Mouse (Mus musculus) kidney, adult 9 months (tissue): ENCODE measurements around the gene Scel.
"Not testable (repeated sequence)": the region's sequence is repeated elsewhere in the genome, so short reads cannot be mapped to it uniquely, and the experiment has no call there.

Experiments
- DNase-seq: peaks from one replicate; pipeline ENCODE4 v3.0.0; 2022

Scel gene

GRCm38 (mm10) chr14:103512802-103513472 lies at the start of gene Scel:
Gene Scel, plus strand, starts transcription at chr14:103513342.
- peak; percentile 74 for DNase-seq

- no peak for DNase-seq
These were observed 44.3 kb upstream of the Scel start for GRCm38 (mm10) chr14:103468691-103469463.

- peak; percentile 85 for DNase-seq
These were observed 43.6 kb upstream of the Scel start for GRCm38 (mm10) chr14:103469464-103470015.

- DNase-seq: no peak
These were observed 41.9 kb upstream of the Scel start for GRCm38 (mm10) chr14:103471074-103471778.

- DNase-seq: no peak
These were observed 41.2 kb upstream of the Scel start for GRCm38 (mm10) chr14:103471806-103472553.

GRCm38 (mm10) chr14:103472554-103472905 lies 40.6 kb upstream of the Scel start:
- no peak for DNase-seq

- no peak for DNase-seq
These were observed 37.8 kb upstream of the Scel start for GRCm38 (mm10) chr14:103475312-103475711.

GRCm38 (mm10) chr14:103476232-103476631 lies 36.9 kb upstream of the Scel start:
- not testable (repeated sequence) for DNase-seq

- DNase-seq: no peak
These were observed 35.9 kb upstream of the Scel start for GRCm38 (mm10) chr14:103477281-103477680.

- peak; percentile 15 for DNase-seq
These were observed 35.2 kb upstream of the Scel start for GRCm38 (mm10) chr14:103477959-103478358.

GRCm38 (mm10) chr14:103479446-103479845 lies 33.7 kb upstream of the Scel start:
- peak; percentile 23 for DNase-seq

GRCm38 (mm10) chr14:103481514-103481913 lies 31.6 kb upstream of the Scel start:
- no peak for DNase-seq

- DNase-seq: no peak
These were observed 27.5 kb upstream of the Scel start for GRCm38 (mm10) chr14:103485671-103486070.

- DNase-seq: no peak
These were observed 26.2 kb upstream of the Scel start for GRCm38 (mm10) chr14:103486974-103487373.

- peak; percentile 10 for DNase-seq
These were observed 24.5 kb upstream of the Scel start for GRCm38 (mm10) chr14:103488659-103489058.

- no peak for DNase-seq
These were observed 14.9 kb upstream of the Scel start for GRCm38 (mm10) chr14:103498199-103498598.

GRCm38 (mm10) chr14:103498613-103499012 lies 14.5 kb upstream of the Scel start:
- DNase-seq: no peak

- no peak for DNase-seq
These were observed 14.1 kb upstream of the Scel start for GRCm38 (mm10) chr14:103499060-103499459.

GRCm38 (mm10) chr14:103500309-103500708 lies 12.8 kb upstream of the Scel start:
- no peak for DNase-seq

- DNase-seq: no peak
These were observed 12.2 kb upstream of the Scel start for GRCm38 (mm10) chr14:103500941-103501340.

- no peak for DNase-seq
These were observed 8.6 kb upstream of the Scel start for GRCm38 (mm10) chr14:103504514-103504913.

- DNase-seq: no peak
These were observed 3.6 kb upstream of the Scel start for GRCm38 (mm10) chr14:103509544-103509943.

GRCm38 (mm10) chr14:103513473-103513811 lies 300 bp downstream of the Scel start:
- no peak for DNase-seq
